Mouse (Mus musculus): ENCODE measurements around the gene Ppp1r9b. TPM values are rescaled to one million over a fixed set of nuclear protein-coding genes. Genes with fewer than 3 reads are reported as not detected.
"Not testable (repeated sequence)": the region's sequence is repeated elsewhere in the genome, so short reads cannot be mapped to it uniquely, and the experiment has no call there.

Gene Ppp1r9b
- polyA plus RNA-seq, 1 experiment from 2014 or later, result 7.6 TPM

DNA sequence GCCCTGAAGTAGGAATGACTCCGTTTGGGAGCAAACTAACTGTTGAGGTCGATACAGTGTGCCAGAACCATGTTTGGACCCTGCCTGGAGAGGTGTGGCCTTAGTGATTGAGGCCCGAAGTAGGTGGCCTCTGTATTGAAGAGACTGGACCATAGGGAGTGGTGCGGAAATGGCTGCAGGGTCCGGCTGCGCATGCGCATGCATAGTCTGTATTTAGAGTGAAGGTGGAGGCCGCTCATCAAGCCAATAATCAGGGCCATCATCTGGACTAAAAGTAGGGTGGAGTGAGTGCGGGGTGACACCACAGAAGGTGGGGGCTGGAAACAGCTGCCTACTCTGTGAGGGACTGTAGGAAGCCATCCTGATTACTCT lies 33.2 kb upstream of the Ppp1r9b start:
- Histone ChIP-seq H3K4me3 (ENCODE audit: low read depth, low read length) (no peak overlapping the region), H3K27ac (ENCODE audit: low read length) (no peak overlapping the region), H3K4me2 (ENCODE audit: low read depth, low read length) (no peak overlapping the region), H3K9ac (ENCODE audit: low read depth, low read length) (no peak overlapping the region), H3K27me3 (ENCODE audit: control insufficient read depth, insufficient read depth, low read depth, low read length) (no peaks in the 10 kb centered on the region; the same call in 1 of the 2 replicates), H3K4me1 (ENCODE audit: control insufficient read depth, low read depth, low read length) (no peaks in the 10 kb centered on the region), H3K36me3 (ENCODE audit: control insufficient read depth, insufficient read depth) (no peaks in the 10 kb centered on the region), H3K9me3 (replicated peaks; ENCODE audit: control insufficient read depth, low read length) (no peaks in the 10 kb centered on the region)
- no peak for ATAC-seq (ENCODE audit: low read depth)
- WGBS (ENCODE audit: insufficient replicate concordance), result 65% methylated on average over 9 of the region's 9 CpGs

DNA sequence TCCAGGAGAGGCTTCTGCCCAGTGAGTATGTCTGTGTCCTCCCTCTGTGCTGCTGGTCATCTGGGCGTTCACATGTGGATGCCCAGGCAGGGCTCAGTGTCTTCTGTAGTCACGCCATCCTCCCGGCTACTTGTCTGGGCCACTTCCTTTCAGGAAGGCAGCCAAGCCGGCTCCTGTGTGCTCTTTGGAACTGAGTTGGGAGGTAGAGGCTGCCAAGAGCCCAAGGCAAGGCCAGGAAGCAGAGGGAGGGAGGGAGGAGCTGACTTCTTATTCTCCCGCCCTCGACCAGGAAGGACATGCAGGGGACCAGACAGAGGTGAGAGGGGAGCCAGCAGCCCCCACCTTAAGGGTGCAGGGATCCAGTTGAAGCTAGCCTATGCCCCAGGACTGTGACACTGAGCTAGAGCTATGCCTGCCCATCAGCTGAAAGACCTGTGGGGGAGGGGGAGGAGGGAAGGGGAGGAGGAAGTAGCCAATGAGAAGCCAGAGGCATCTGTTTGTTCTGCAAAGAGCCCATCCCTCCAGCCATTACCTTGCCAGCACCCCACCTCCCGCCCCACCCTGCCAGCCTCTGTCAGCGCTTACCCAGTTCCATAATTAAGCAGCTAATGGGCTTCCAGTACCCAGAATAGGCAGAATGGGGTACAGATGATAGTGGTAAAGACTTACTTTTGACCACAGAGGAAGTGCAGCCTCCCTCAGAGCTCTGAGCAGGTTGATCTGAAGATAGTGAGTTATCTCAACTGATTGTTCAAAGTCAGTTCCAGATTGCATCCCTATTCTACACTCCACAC lies 32.6 kb upstream of the Ppp1r9b start:
- no peaks in the 10 kb centered on the region for H3K36me3 ChIP-seq (ENCODE audit: control insufficient read depth, insufficient read depth)
- H3K27me3 ChIP-seq (ENCODE audit: control insufficient read depth, insufficient read depth, low read depth, low read length), result no peaks in the 10 kb centered on the region; the same call in 1 of the 2 replicates
- H3K4me3 ChIP-seq (ENCODE audit: low read depth, low read length), result no peak overlapping the region
- H3K9me3 ChIP-seq (replicated peaks; ENCODE audit: control insufficient read depth, low read length), result no peaks in the 10 kb centered on the region
- ATAC-seq (ENCODE audit: low read depth), result no peak
- H3K4me1 ChIP-seq (ENCODE audit: control insufficient read depth, low read depth, low read length), result no peaks in the 10 kb centered on the region
- 24% methylated on average over 8 of the region's 8 CpGs for WGBS (ENCODE audit: insufficient replicate concordance)
- H3K9ac ChIP-seq (ENCODE audit: low read depth, low read length), result no peak overlapping the region
- no peak overlapping the region for H3K27ac ChIP-seq (ENCODE audit: low read length)
- H3K4me2 ChIP-seq (ENCODE audit: low read depth, low read length), result no peak overlapping the region

DNA sequence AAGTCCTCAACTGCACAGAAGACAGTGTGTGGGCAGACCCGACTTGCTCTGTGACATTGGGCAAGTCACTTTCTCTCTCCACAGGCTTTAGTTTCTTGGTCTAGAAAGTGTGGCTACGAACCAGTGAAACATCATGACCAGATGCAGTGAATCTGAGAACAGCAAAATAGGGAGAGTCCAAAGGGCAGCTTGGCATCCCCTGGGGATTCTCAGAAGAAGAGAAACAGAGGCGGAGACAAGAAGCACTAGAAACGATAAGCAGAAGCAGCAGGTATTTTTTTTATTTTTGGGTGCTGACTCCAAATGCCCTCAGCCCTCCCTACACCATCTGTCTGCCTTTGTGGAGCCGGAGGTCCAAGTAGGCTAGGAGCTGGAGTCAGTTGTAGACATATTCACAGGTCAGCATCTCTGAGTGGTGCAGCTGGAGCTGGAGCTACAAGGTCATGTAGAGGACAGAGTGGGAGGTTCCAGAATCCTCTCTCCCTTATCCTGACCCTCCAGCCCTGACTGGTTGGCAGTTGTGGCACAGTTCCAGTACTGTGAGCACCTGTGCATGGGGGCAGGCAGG lies 28.2 kb upstream of the Ppp1r9b start:
- Histone ChIP-seq H3K4me1 (ENCODE audit: control insufficient read depth, low read depth, low read length) (no peaks in the 10 kb centered on the region), H3K4me3 (ENCODE audit: low read depth, low read length) (no peak overlapping the region), H3K4me2 (ENCODE audit: low read depth, low read length) (no peak overlapping the region), H3K27ac (ENCODE audit: low read length) (no peak overlapping the region), H3K9ac (ENCODE audit: low read depth, low read length) (no peak overlapping the region), H3K9me3 (replicated peaks; ENCODE audit: control insufficient read depth, low read length) (no peaks in the 10 kb centered on the region), H3K36me3 (ENCODE audit: control insufficient read depth, insufficient read depth) (no peaks in the 10 kb centered on the region), H3K27me3 (ENCODE audit: control insufficient read depth, insufficient read depth, low read depth, low read length) (no peaks in the 10 kb centered on the region; the same call in 1 of the 2 replicates)
- WGBS (ENCODE audit: insufficient replicate concordance), result 53% methylated on average over 5 of the region's 5 CpGs
- ATAC-seq (ENCODE audit: low read depth), result no peak

DNA sequence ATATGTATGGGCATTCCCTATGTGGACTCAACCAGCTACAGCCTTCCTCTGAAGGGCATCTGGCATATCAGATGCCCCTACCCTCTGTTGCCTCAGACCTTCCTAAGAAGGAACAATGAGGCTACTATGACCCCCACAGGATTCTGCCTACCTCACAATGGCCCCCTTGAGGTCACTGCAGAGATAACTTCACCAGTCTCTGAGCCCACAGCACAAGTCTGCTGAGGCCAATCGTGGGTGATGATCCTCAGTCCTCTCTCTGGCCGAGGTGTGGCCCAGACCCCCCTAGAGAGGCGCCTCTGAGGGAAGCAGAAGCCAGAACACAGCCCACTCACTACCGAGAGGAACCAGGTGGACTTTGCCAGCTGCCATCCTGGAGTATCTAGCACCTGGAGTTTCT lies 23.4 kb upstream of the Ppp1r9b start, which contains the start of gene Hils1:
Gene Hils1, plus strand, starts transcription at position 175 of the 400 bp plus-strand sequence.
- Histone ChIP-seq H3K4me2 (ENCODE audit: low read depth, low read length) (no peak within 1 kb of the TSS), H3K9me3 (replicated peaks; ENCODE audit: control insufficient read depth, low read length) (no peaks in the 10 kb centered on the region), H3K4me3 (ENCODE audit: low read depth, low read length) (no peak within 1 kb of the TSS), H3K27ac (ENCODE audit: low read length) (no peak within 1 kb of the TSS), H3K27me3 (ENCODE audit: control insufficient read depth, insufficient read depth, low read depth, low read length) (no peaks in the 10 kb centered on the region; the same call in 1 of the 2 replicates), H3K9ac (ENCODE audit: low read depth, low read length) (no peak within 1 kb of the TSS), H3K4me1 (ENCODE audit: control insufficient read depth, low read depth, low read length) (no peaks in the 10 kb centered on the region), H3K36me3 (ENCODE audit: control insufficient read depth, insufficient read depth) (no peaks in the 10 kb centered on the region)
- 28% methylated on average over 4 of the region's 4 CpGs for WGBS (ENCODE audit: insufficient replicate concordance)
- no peak for ATAC-seq (ENCODE audit: low read depth)

DNA sequence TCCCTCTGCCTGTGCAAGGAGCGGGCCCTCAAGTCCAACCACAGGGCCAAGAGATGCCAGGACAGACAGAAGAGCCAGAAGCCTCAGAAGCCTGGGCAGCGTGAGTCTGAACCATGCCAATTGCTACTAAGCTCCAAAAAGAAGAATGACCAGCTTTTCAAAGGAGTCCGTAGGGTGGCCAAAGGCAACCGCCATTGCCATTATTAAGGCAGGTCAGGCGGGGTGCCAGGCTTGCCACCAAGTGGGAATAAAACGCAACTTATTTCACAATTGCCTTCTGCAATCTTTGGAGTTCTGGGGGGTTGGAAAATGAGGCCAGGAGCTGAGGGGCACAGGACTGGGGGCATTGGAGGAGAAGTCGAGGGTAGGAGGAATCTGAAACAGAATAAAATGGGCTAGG lies 22.6 kb upstream of the Ppp1r9b start:
- H3K4me3 ChIP-seq (ENCODE audit: low read depth, low read length), result no peak overlapping the region
- no peak for ATAC-seq (ENCODE audit: low read depth)
- no peaks in the 10 kb centered on the region; the same call in 1 of the 2 replicates for H3K27me3 ChIP-seq (ENCODE audit: control insufficient read depth, insufficient read depth, low read depth, low read length)
- no peak overlapping the region for H3K9ac ChIP-seq (ENCODE audit: low read depth, low read length)
- no peak overlapping the region for H3K27ac ChIP-seq (ENCODE audit: low read length)
- 63% methylated on average over 7 of the region's 7 CpGs for WGBS (ENCODE audit: insufficient replicate concordance)
- H3K4me2 ChIP-seq (ENCODE audit: low read depth, low read length), result no peak overlapping the region
- H3K4me1 ChIP-seq (ENCODE audit: control insufficient read depth, low read depth, low read length), result no peaks in the 10 kb centered on the region
- no peaks in the 10 kb centered on the region for H3K36me3 ChIP-seq (ENCODE audit: control insufficient read depth, insufficient read depth)
- no peaks in the 10 kb centered on the region for H3K9me3 ChIP-seq (replicated peaks; ENCODE audit: control insufficient read depth, low read length)

DNA sequence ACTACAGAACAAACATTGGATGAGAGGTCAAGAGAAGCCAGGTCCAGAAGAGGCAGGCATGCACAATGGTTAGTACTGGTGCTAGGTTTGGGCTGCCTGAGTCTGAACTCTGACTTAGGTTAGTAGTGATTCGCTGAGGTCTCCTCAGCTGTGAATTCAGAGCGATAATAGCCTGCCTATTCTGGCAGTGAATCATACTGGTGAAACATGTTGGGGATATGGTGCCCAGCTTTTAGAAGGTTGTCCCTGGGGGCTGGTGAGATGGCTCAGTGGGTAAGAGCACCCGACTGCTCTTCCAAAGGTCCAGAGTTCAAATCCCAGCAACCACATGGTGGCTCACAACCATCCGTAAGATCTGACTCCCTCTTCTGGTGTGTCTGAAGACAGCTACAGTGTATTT lies 21.1 kb upstream of the Ppp1r9b start:
- not testable (repeated sequence) for H3K27ac ChIP-seq (ENCODE audit: low read length); H3K9me3 ChIP-seq (replicated peaks; ENCODE audit: control insufficient read depth, low read length); H3K9ac ChIP-seq (ENCODE audit: low read depth, low read length); H3K36me3 ChIP-seq (ENCODE audit: control insufficient read depth, insufficient read depth); H3K27me3 ChIP-seq (ENCODE audit: control insufficient read depth, insufficient read depth, low read depth, low read length); H3K4me1 ChIP-seq (ENCODE audit: control insufficient read depth, low read depth, low read length); H3K4me2 ChIP-seq (ENCODE audit: low read depth, low read length); H3K4me3 ChIP-seq (ENCODE audit: low read depth, low read length); ATAC-seq (ENCODE audit: low read depth)
- 83% methylated on average over 4 of the region's 4 CpGs for whole genome bisulfite sequencing (ENCODE audit: insufficient replicate concordance)

DNA sequence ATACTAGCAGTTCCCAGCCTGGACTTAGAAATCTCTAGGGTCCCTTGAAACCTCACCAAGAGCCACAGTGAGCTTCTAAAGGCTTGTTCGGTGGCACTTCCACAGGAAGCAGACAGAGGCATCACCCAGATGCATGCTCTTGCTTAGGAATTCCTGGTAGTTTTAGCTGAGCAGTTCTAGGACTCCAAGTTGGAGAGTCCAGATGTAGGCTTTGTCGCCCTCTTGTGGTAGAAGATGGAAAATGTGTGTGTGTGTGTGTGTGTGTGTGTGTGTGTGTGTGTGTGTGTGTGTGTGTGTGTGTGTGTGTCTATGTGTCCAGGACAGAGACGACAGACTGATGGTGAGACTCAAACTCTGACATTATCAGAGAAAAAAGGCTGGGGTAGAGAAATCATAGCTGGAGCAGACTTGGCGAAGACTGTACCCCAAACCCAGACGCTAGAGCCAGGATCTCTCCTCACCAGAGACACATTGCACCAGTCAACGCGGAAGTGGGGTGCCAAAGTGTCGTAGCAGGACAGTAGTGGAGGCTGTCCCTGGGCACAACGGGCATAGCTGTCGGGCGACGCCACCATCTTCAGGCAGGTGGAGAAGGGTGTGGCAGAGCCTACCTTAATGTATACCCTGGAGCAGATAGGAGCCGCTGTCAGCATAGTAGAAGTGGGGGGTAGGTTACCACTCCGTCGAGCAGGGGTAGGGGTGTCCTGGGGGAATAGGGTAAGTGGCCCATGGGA lies 20.5 kb upstream of the Ppp1r9b start:
- WGBS (ENCODE audit: insufficient replicate concordance), result 47% methylated on average over 15 of the region's 15 CpGs
- H3K4me1 ChIP-seq (ENCODE audit: control insufficient read depth, low read depth, low read length), result no peaks in the 10 kb centered on the region
- H3K27me3 ChIP-seq (ENCODE audit: control insufficient read depth, insufficient read depth, low read depth, low read length), result no peaks in the 10 kb centered on the region; the same call in 1 of the 2 replicates
- H3K9me3 ChIP-seq (replicated peaks; ENCODE audit: control insufficient read depth, low read length), result no peaks in the 10 kb centered on the region
- no peak overlapping the region for H3K9ac ChIP-seq (ENCODE audit: low read depth, low read length)
- H3K4me2 ChIP-seq (ENCODE audit: low read depth, low read length), result no peak overlapping the region
- no peak overlapping the region for H3K27ac ChIP-seq (ENCODE audit: low read length)
- ATAC-seq (ENCODE audit: low read depth), result no peak
- H3K4me3 ChIP-seq (ENCODE audit: low read depth, low read length), result no peak overlapping the region
- no peaks in the 10 kb centered on the region for H3K36me3 ChIP-seq (ENCODE audit: control insufficient read depth, insufficient read depth)

DNA sequence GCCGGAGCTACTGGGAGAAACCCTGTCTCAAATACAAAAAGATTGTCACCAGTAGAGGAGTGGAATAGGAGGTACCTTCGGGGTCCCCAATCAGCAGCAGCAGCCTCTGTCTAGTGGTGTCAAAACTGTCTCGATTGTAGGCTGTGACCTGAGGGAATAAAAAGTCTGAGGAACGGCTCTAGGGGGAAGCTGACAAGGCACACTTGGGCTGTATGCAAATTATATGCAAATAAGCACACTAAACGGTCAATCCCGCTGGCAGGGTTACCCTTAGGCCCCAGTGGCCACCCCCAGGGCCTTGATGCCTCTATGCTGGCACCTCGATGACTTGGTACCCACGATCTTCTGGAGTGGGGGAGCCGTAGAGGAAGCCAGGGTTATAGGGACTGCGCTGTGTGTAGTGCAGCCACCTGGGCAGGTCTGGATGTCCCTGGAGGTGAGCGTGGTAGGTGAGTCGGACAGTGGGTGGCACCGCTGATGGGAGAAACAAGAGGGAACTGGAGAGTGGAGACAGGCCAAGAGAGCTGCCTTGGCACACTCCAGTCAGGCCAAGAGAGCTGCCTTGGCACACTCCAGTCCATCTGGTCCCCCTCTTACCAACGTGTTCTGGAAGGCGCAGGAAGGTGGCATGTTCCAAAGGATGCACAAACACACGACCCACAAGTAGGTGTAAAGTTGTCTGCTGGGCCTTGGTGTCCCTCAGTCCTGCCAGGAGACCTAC lies 18.8 kb upstream of the Ppp1r9b start:
- H3K4me2 ChIP-seq (ENCODE audit: low read depth, low read length), result no peak overlapping the region
- no peaks in the 10 kb centered on the region for H3K4me1 ChIP-seq (ENCODE audit: control insufficient read depth, low read depth, low read length)
- no peaks in the 10 kb centered on the region for H3K9me3 ChIP-seq (replicated peaks; ENCODE audit: control insufficient read depth, low read length)
- no peaks in the 10 kb centered on the region; the same call in 1 of the 2 replicates for H3K27me3 ChIP-seq (ENCODE audit: control insufficient read depth, insufficient read depth, low read depth, low read length)
- H3K4me3 ChIP-seq (ENCODE audit: low read depth, low read length), result no peak overlapping the region
- no peak overlapping the region for H3K27ac ChIP-seq (ENCODE audit: low read length)
- 49% methylated on average over 16 of the region's 16 CpGs for WGBS (ENCODE audit: insufficient replicate concordance)
- no peak for ATAC-seq (ENCODE audit: low read depth)
- H3K36me3 ChIP-seq (ENCODE audit: control insufficient read depth, insufficient read depth), result no peaks in the 10 kb centered on the region
- no peak overlapping the region for H3K9ac ChIP-seq (ENCODE audit: low read depth, low read length)

All from liver, embryonic 16.5 days (tissue).